Mouse (Mus musculus) cerebellum, postnatal 36 days (tissue): Measurements from ENCODE around the gene Tex19.2.
A peak's percentile ranks its signal among the peaks of the same experiment; 100 is the strongest.
"Not testable (repeated sequence)": the region's sequence is repeated elsewhere in the genome, so short reads cannot be mapped to it uniquely, and the experiment has no call there.

Source experiments
- DNase-seq, 2 experiments: peaks; one replicate each; pipeline ENCODE4 v3.0.0; 2021 to 2022; ENCODE audit warnings: mixed read lengths in 2 of 2

Gene Tex19.2

GRCm38 (mm10) chr11:121111051-121111450, 7.4 kb downstream of the Tex19.2 start:
- DNase-seq = no peak

GRCm38 (mm10) chr11:121109986-121110385, 8.5 kb downstream of the Tex19.2 start:
- DNase-seq = peak; percentile 23 to 29

- DNase-seq = no peak
Observed at GRCm38 (mm10) chr11:121108061-121108460, 10.4 kb downstream of the Tex19.2 start.

GRCm38 (mm10) chr11:121107242-121107641, 11.2 kb downstream of the Tex19.2 start:
- not testable (repeated sequence) for DNase-seq

GRCm38 (mm10) chr11:121101124-121101805, 17.2 kb downstream of the Tex19.2 start:
- no peak for DNase-seq

- no peak for DNase-seq
Observed at GRCm38 (mm10) chr11:121100692-121101091, 17.8 kb downstream of the Tex19.2 start.

- DNase-seq = no peak
Observed at GRCm38 (mm10) chr11:121099762-121100161, 18.7 kb downstream of the Tex19.2 start.

- no peak for DNase-seq
Observed at GRCm38 (mm10) chr11:121092606-121093585, 25.6 kb downstream of the Tex19.2 start.

- DNase-seq = no peak
Observed at GRCm38 (mm10) chr11:121090943-121091342, 27.5 kb downstream of the Tex19.2 start.

- DNase-seq = no peak
Observed at GRCm38 (mm10) chr11:121089756-121090546, 28.5 kb downstream of the Tex19.2 start.

GRCm38 (mm10) chr11:121088997-121089396, 29.5 kb downstream of the Tex19.2 start:
- no peak for DNase-seq

- no peak for DNase-seq
Observed at GRCm38 (mm10) chr11:121086296-121086695, 32.2 kb downstream of the Tex19.2 start.

GRCm38 (mm10) chr11:121085181-121085580, 33.3 kb downstream of the Tex19.2 start:
- DNase-seq = no peak

- DNase-seq = no peak
Observed at GRCm38 (mm10) chr11:121082857-121083500, 35.5 kb downstream of the Tex19.2 start.

GRCm38 (mm10) chr11:121082250-121082649, 36.2 kb downstream of the Tex19.2 start:
- no peak for DNase-seq

GRCm38 (mm10) chr11:121081120-121081519, 37.4 kb downstream of the Tex19.2 start, which contains the start of gene Sectm1a:
Gene Sectm1a (minus strand): TSS chr11:121081220.
- no peak for DNase-seq

GRCm38 (mm10) chr11:121080330-121080729, 38.1 kb downstream of the Tex19.2 start:
- DNase-seq = no peak

- DNase-seq = no peak
Observed at GRCm38 (mm10) chr11:121075655-121076054, 42.8 kb downstream of the Tex19.2 start.

- not testable (repeated sequence) for DNase-seq
Observed at GRCm38 (mm10) chr11:121069662-121070061, 48.8 kb downstream of the Tex19.2 start.

- no peak for DNase-seq
Observed at GRCm38 (mm10) chr11:121067895-121068294, 50.6 kb downstream of the Tex19.2 start.
